Comparison of ENCODE assay signal across 8 mouse cellular contexts in genomic region chr13:58452651-58453413, GRCm38 (mm10). TPM values are rescaled to one million over a fixed set of nuclear protein-coding genes. Genes with fewer than 3 reads are reported as not detected.
DNase-seq lines count a peak whose midpoint lies in the region; ATAC-seq and TF ChIP-seq lines count a peak whose summit lies in the region.

No protein-coding gene starts in this region.

- WGBS in intestine, embryonic 16.5 days: 14% methylated on average over 32 of the region's 32 CpGs
- WGBS in lung, postnatal 0 days: 15% methylated on average over 32 of the region's 32 CpGs

- no peaks in the 10 kb centered on the region for H3K79me2 ChIP-seq in C2C12 (ENCODE audit: control insufficient read depth, insufficient read depth)

- in situ Hi-C loops in ES-E14 (cut with MboI; ENCODE audit: low sequenced_read_pairs in 2 of 2, unreplicated experiment in 2 of 2): no loop called here

- no peaks in the 10 kb centered on the region for H3K27me3 ChIP-seq in C2C12 (ENCODE audit: control insufficient read depth, insufficient read depth, insufficient read length)
- H3K27me3 ChIP-seq in intestine, embryonic 16.5 days (replicated peaks; ENCODE audit: control insufficient read depth, insufficient read depth, low read length): no peaks in the 10 kb centered on the region
- peaks cover 8% of the 10 kb centered on the region; the same call in 1 of the 2 replicates for H3K27me3 ChIP-seq in lung, postnatal 0 days (replicated peaks; ENCODE audit: insufficient read depth, low read length)

- peak overlapping the region; percentile 20; the same call in 1 of the 2 replicates for H3K9ac ChIP-seq in ES-E14 (ENCODE audit: insufficient read depth, low read depth, low read length, poor library complexity, severe bottlenecking)
- H3K9ac ChIP-seq in intestine, embryonic 16.5 days (ENCODE audit: low read depth, low read length): peak overlapping the region; percentile 5; the same call in 1 of the 2 replicates
- peak overlapping the region; percentile 34; the same call in 1 of the 2 replicates for H3K9ac ChIP-seq in lung, postnatal 0 days (replicated peaks; ENCODE audit: low read depth)

- H3K9me3 ChIP-seq in ES-E14 (ENCODE audit: control insufficient read depth, insufficient read depth, low read depth, low read length): no peaks in the 10 kb centered on the region
- no peaks in the 10 kb centered on the region for H3K9me3 ChIP-seq in intestine, embryonic 16.5 days (ENCODE audit: control insufficient read depth, low read length)
- no peaks in the 10 kb centered on the region for H3K9me3 ChIP-seq in lung, postnatal 0 days (ENCODE audit: low read length)

- no peak overlapping the region for H3K4me3 ChIP-seq in C2C12 (ENCODE audit: insufficient read depth, poor library complexity, severe bottlenecking)
- H3K4me3 ChIP-seq in ES-E14 (ENCODE audit: insufficient read depth in 1 of 2, low read depth in 1 of 2, low read length in 2 of 2, poor library complexity in 1 of 2, severe bottlenecking in 1 of 2): peak overlapping the region; percentile 27 to 35
- H3K4me3 ChIP-seq in intestine, embryonic 16.5 days (ENCODE audit: low read length): peak overlapping the region; percentile 44
- peak overlapping the region; percentile 35 for H3K4me3 ChIP-seq in lung, postnatal 0 days (ENCODE audit: low read depth, low read length)

- no peak for DNase-seq in ES-E14 (ENCODE audit: low read depth, low spot score)
- DNase-seq in lung, postnatal 0 days (ENCODE audit: low spot score): peak; percentile 35
- DNase-seq in testis, postnatal 10 days (ENCODE audit: low spot score): peak; percentile 60
- DNase-seq in frontal cortex, postnatal 36 days (ENCODE audit: low spot score in 2 of 2): no peak
- no peak for DNase-seq in right cerebral cortex, postnatal 4 days

- TF ChIP-seq CTCF in C2C12 (IDR thresholded peaks at IDR 0.05; ENCODE audit: control insufficient read depth, insufficient read depth, insufficient read length): no peak
- no peak for TF ChIP-seq CTCF in lung, postnatal 0 days (IDR thresholded peaks at IDR 0.05)

- ATAC-seq in granulocyte monocyte progenitor cell, adult 5-6 weeks (replicated peaks; ENCODE audit: poor library complexity, severe bottlenecking): 0 out of 2 replicates have a peak, but pooled peaks have one; percentile 22
- 0 out of 2 replicates have a peak, but pooled peaks have one; percentile 58 for ATAC-seq in intestine, embryonic 16.5 days
- no peak; the same call in 1 of the 2 replicates for ATAC-seq in lung, postnatal 0 days

- peak overlapping the region; percentile 34 for H3ac ChIP-seq in C2C12 (ENCODE audit: control insufficient read depth, insufficient read length, low read depth)

- H3K4me2 ChIP-seq in intestine, embryonic 16.5 days (ENCODE audit: low read depth, low read length): peak overlapping the region; percentile 54
- peak overlapping the region; percentile 58 for H3K4me2 ChIP-seq in lung, postnatal 0 days (replicated peaks; ENCODE audit: low read depth, low read length)

- no peaks in the 10 kb centered on the region for H3K79me3 ChIP-seq in C2C12 (ENCODE audit: low read depth)

- H3K36me3 ChIP-seq in C2C12 (ENCODE audit: control insufficient read depth, insufficient read depth) (no peaks in the 10 kb centered on the region), ES-E14 (ENCODE audit: control insufficient read depth, insufficient read depth, low read length, poor library complexity, severe bottlenecking) (no peaks in the 10 kb centered on the region)
- H3K36me3 ChIP-seq in intestine, embryonic 16.5 days (ENCODE audit: control insufficient read depth, insufficient read depth, low read length): no peaks in the 10 kb centered on the region
- H3K36me3 ChIP-seq in lung, postnatal 0 days (ENCODE audit: insufficient read depth, low read length): no peaks in the 10 kb centered on the region

- TF ChIP-seq EP300 in lung, postnatal 0 days (IDR thresholded peaks at IDR 0.05): no peak

- no peak overlapping the region for H3K27ac ChIP-seq in ES-E14 (ENCODE audit: insufficient read depth, low read depth, low read length, poor library complexity, severe bottlenecking)
- no peak overlapping the region for H3K27ac ChIP-seq in intestine, embryonic 16.5 days (ENCODE audit: low read length)
- no peak overlapping the region for H3K27ac ChIP-seq in lung, postnatal 0 days (ENCODE audit: low read length)

- H3K4me1 ChIP-seq in ES-E14 (ENCODE audit: control insufficient read depth in 2 of 2, insufficient read depth in 2 of 2, low read length in 2 of 2, poor library complexity in 1 of 2): 0 out of 4 replicates have a peak, but pooled peaks cover 0 to 2% of the 10 kb centered on the region in 2 experiments
- no peaks in the 10 kb centered on the region for H3K4me1 ChIP-seq in intestine, embryonic 16.5 days (ENCODE audit: control insufficient read depth, insufficient read depth, low read length)
- 0 out of 2 replicates have a peak, but pooled peaks cover 3% of the 10 kb centered on the region for H3K4me1 ChIP-seq in lung, postnatal 0 days (ENCODE audit: insufficient read depth, low read depth, low read length)

TF ChIP-seq in C2C12, 6 proteins besides CTCF, POLR2A, EP300 and RAD21:
- TF ChIP-seq CEBPB (IDR thresholded peaks at IDR 0.05; ENCODE audit: low read depth): no peak
- TF ChIP-seq USF1 (IDR thresholded peaks at IDR 0.05; ENCODE audit: low read depth): no peak
- no peak for TF ChIP-seq MAX (IDR thresholded peaks at IDR 0.05)
- no peak for TF ChIP-seq MYOD1 (IDR thresholded peaks at IDR 0.05; ENCODE audit: control insufficient read depth, insufficient read length, low read depth)
- no peak for TF ChIP-seq MYOG (IDR thresholded peaks at IDR 0.05; ENCODE audit: control insufficient read depth, extremely low read depth, insufficient read length)
- TF ChIP-seq FOSL1 (IDR thresholded peaks at IDR 0.05; ENCODE audit: insufficient read depth, low read length, poor library complexity, severe bottlenecking): no peak
TF ChIP-seq in C2C12: peak in this region for 0.

TF ChIP-seq in ES-E14, 5 proteins besides CTCF, POLR2A, EP300 and RAD21:
- TF ChIP-seq CHD2 (IDR thresholded peaks at IDR 0.05; ENCODE audit: low read depth, low read length): no peak

RNA-seq across cellular contexts. Expression of gene Hnrnpk, which starts 49.7 kb away (rescaled TPM):
- polyA plus RNA-seq in C2C12 (2012; fragmentation: generic; extraction: Trizol): 370 TPM
- 576 and 704 TPM in 2 replicates for total RNA-seq in ES-E14 (2012; rRNA removed)
- 748 and 806 TPM in 2 replicates for total RNA-seq in granulocyte monocyte progenitor cell, adult 5-6 weeks (2014; fragmentation: Nextera tagmentation)
- total RNA-seq in granulocyte monocyte progenitor cell, adult 5-6 weeks (2017): 1,667 and 2,102 TPM in 2 replicates
- polyA plus RNA-seq in intestine, embryonic 16.5 days (2015; fragmentation: Nextera tagmentation; extraction: Ambion mirVana): 1,107 and 1,211 TPM in 2 replicates
- 681 and 815 TPM in 2 replicates for polyA plus RNA-seq in lung, postnatal 0 days (2015; fragmentation: Nextera tagmentation; extraction: Ambion mirVana)

RNA-seq across cellular contexts. Expression of gene Rmi1, which starts 50.8 kb away (rescaled TPM):
- 5.9 TPM for polyA plus RNA-seq in C2C12 (2012; fragmentation: generic; extraction: Trizol)
- total RNA-seq in ES-E14 (2012; rRNA removed): 19.5 and 22.3 TPM in 2 replicates
- 34.7 and 36.1 TPM in 2 replicates for total RNA-seq in granulocyte monocyte progenitor cell, adult 5-6 weeks (2014; fragmentation: Nextera tagmentation)
- 20.0 and 22.8 TPM in 2 replicates for total RNA-seq in granulocyte monocyte progenitor cell, adult 5-6 weeks (2017)
- polyA plus RNA-seq in intestine, embryonic 16.5 days (2015; fragmentation: Nextera tagmentation; extraction: Ambion mirVana): 20.2 and 20.8 TPM in 2 replicates
- polyA plus RNA-seq in lung, postnatal 0 days (2015; fragmentation: Nextera tagmentation; extraction: Ambion mirVana): 15.5 and 17.5 TPM in 2 replicates

Comparison
In these comparisons a context has a peak if more than half of its experiments do, and no peak if none do; other contexts are left out.
1. DNase-seq: peak in lung, postnatal 0 days (single experiment) and testis, postnatal 10 days (single experiment); none in ES-E14 (single experiment), frontal cortex, postnatal 36 days (0 of 2) and right cerebral cortex, postnatal 4 days (single experiment).
2. Peak in every context shown above with its lines, with median percentiles within 50 percentile points of each other: H3K9ac ChIP-seq.